Mouse (Mus musculus) cerebellum, adult 8-10 months (tissue): Measurements from ENCODE around the gene Clasp2.
"Not testable (repeated sequence)": the region's sequence is repeated elsewhere in the genome, so short reads cannot be mapped to it uniquely, and the experiment has no call there.

Source experiments
- DNase-seq: peaks from one replicate; pipeline ENCODE4 v3.0.0; 2022

Gene Clasp2

DNA sequence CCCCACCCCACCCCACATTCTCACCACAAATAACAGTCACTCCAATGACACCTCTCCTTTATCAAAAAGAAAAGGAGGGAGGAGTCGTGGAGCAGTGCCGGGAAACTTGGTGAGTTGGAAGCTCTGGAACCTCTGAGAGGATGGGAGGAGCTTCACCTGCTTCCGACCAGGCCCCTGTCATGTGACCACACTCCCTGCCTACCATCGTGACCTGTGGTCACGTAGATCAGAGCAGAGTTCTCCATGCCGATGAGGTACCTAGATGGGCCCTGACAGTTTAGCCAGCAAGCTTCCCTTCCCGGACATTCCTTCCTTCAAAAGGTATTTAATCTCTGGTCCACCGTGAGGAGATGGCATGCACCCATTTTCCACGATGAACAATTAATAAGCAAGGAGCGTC, 17.2 kb downstream of the Clasp2 start:
- DNase-seq, result no peak

- DNase-seq, result no peak
Measured at GRCm38 (mm10) chr9:113759684-113760083, 18.4 kb downstream of the Clasp2 start.

GRCm38 (mm10) chr9:113762389-113762788, 21.1 kb downstream of the Clasp2 start:
- DNase-seq, result no peak

DNA sequence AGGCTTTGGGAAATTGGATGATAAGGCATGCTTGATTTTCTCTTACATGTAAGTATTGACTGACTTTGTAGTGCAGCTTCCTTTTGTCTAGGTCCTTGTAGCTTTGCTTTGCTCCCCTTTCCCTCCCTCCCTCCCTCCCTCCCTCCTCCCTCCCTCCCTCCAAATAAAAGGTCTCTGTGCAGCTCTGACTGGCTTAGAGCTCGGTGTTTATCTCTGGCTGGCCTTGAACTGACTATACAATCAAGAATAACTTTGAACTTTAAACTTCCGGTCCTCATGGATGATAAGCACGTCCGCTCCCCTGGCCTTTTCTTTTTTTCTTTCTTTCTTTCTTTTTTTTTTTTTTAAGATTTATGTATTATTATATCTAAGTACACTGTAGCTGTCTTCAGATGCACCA, 21.9 kb downstream of the Clasp2 start:
- no peak for DNase-seq

DNA sequence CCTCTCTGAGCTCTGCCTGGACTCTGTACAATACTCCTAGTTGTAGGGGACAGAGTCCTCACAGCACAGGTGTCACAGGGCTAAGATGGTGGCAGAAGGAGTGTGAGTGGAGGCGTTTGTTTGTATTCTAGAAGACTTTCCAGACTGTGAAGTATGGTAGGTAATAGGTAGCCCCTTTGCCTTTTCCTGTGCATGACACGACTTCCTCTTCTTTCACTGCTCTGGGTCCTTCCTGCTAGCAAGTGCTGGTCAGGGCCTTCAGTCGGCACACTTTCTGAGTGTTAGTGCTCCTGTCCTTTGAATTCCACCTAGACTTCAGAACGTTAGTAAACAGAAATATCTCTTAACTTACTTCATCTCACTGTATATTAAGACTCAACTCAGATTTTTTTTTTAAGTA, 29.4 kb downstream of the Clasp2 start:
- DNase-seq, result no peak

DNA sequence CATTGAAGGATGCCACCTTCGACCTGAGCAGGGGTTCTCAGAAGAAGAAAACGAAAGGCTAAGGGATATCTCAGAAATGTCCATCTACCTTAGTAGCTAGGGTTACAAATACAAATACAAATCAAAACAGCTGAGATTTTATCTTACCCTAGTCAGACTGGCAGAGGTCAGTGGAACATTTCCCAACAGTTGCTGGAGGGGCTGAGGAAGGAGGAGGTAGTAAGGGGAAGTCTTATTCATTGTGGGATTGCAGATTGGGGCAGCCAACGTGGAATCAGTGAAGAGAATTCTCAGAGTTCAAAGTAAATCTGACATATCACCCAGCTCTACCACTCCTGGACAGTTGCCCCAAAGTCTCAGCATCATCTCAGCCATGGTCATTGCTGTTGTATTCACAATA, 39.6 kb downstream of the Clasp2 start:
- no peak for DNase-seq

DNA sequence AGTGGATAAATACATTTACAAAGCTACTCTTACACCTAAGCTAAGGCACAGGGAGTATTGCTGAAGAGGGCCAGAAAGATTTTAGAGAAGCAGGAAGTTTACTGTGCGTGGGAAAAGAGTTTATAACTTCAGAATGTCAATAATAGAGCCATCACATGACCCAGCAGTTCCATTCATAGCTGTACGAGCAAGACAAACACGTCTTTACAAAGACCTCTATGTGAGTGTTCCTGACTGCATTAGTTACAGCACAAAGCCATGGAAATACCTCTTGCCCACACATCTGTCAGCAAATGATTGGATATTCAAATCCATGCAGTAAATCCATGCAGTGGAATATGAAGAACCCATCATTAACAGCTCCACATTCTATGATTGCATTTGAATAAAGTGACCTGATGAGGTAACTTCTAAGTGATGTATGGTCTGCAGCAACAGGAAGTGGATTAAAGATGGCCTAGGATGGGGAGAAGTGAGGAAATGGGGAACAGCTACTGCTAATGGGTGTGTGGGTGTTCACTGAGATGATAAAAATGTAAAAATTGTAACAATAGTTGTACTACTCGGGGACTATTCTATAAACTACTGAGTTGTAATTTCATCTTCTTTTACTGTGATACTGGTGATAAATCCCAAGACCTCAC, 41.2 kb downstream of the Clasp2 start:
- no peak for DNase-seq

GRCm38 (mm10) chr9:113783674-113784073, 42.4 kb downstream of the Clasp2 start:
- DNase-seq, result no peak

DNA sequence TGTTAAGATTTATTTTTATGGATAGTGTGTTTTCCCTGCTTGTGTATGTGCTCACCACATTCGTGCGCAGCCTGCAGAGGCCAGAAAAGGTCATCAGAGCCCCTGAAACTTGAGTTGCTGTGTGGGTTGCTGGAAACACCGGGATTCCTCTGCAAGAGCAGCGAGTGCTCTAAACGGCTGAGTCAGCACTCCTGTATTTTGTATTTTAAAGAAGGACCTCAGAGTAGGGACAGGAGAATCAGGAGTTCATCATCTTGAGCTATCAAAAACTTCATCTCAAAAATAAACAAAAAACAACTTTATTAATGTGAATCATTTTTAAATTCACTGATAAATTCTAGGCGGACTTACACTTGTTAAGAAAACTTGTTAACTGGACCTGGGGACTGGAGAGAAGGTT, 48.0 kb downstream of the Clasp2 start:
- DNase-seq, result not testable (repeated sequence)

DNA sequence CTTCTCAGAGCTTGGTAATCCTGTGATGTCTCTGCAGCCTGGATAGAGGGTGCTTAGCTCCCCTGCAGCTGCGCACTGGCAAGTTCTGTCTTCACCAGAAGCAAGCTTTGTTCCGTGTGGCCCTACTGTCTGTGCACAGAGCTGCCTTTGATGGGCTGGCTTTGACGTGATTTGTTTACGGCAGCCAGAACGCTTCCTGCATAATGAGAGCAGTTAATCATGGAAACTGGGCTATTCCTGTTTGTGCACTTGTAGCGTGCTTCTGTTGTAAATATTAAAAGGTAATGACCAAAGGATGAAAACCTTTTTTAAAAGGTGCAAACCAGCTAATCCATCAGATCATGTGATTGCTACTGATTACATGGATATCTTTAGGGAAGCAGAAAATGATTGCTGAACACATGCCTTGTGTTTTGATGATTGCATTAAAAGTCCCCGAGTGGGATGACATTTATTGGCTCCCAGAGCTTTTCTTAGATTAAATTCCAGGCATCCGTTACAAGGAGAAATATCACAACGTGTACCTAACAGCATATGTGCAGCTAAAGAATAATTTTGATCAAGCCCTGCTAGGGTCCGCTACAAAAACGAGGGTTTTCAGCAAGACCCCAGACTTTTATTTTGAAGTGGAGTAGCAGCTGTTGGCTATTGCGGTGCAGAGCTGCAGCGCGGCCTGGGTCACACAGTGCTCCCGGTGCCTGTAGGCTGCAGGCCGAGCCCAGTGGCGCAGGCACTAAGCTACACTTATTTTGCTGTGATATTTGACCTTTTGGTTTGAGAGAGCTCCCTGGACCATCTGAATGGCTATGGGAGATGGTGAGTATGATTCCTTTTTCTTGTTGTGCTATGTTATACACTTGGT, 51.6 kb downstream of the Clasp2 start:
- DNase-seq, result peak; percentile 80

- DNase-seq, result peak; percentile 43
Measured at GRCm38 (mm10) chr9:113793513-113793905, 52.2 kb downstream of the Clasp2 start.

- DNase-seq, result no peak
Measured at GRCm38 (mm10) chr9:113793966-113794365, 52.7 kb downstream of the Clasp2 start.

GRCm38 (mm10) chr9:113797206-113797605, 55.9 kb downstream of the Clasp2 start:
- no peak for DNase-seq

DNA sequence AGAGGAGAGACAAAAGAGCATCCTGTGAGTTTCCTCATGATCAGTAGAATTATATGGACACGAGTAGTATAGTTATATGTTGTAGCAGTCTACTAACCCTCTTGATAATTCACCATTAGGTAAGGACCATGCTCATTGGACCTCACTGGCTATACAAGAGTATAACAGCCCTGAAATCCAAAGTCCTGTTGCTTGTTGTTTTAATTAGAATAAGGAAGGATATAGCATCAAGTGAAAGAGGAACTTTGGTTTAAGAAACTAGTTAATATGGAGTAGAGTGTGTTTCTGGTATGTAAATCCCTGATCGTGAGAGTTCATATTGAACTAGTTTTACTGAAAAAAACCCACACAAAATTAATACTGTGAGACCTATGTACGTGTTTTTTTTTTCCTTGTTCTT, 59.4 kb downstream of the Clasp2 start:
- no peak for DNase-seq

GRCm38 (mm10) chr9:113802734-113803133, 61.5 kb downstream of the Clasp2 start:
- DNase-seq, result no peak

- DNase-seq, result no peak
Measured at GRCm38 (mm10) chr9:113803751-113804150, 62.5 kb downstream of the Clasp2 start.

DNA sequence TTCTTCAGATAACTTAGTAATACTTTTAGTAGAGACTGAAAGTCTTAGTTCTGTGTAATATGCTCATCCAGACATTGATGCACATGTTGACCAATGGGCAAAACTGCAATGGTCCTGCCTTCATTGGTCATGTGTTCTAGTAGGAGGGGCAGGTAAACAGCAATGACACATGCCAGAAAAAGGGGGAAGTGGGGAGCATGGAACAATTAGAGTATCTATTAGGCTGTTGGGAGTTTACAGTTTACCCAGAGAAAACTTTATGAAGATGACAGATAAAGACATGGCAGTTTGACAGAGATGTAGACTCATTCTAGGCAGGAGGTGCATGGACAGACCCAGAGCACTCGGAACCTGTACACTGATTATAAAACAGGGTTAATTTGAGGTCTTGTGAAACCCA, 64.1 kb downstream of the Clasp2 start:
- no peak for DNase-seq

GRCm38 (mm10) chr9:113811327-113811726, 70.1 kb downstream of the Clasp2 start:
- no peak for DNase-seq

GRCm38 (mm10) chr9:113811957-113812670, 70.8 kb downstream of the Clasp2 start:
- peak; percentile 55 for DNase-seq

DNA sequence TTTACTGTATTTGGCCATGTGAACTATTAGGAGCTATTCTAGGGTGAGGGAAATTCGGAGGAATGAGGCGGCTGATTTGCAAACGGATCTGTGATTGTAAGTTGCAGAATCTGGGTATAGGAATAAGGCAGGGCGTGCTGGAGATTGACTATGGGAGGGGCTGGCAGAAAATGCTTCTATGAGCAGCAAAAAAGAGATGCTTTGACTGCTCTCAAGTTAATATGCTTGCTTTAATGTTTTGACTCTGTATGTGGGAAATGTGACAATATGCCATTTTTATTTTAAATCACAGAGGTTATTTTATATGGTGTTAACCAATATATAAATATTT, 71.4 kb downstream of the Clasp2 start:
- DNase-seq, result no peak

GRCm38 (mm10) chr9:113813086-113813485, 71.8 kb downstream of the Clasp2 start:
- DNase-seq, result no peak

GRCm38 (mm10) chr9:113815836-113816235, 74.6 kb downstream of the Clasp2 start:
- no peak for DNase-seq

GRCm38 (mm10) chr9:113822150-113822549, 80.9 kb downstream of the Clasp2 start:
- no peak for DNase-seq

DNA sequence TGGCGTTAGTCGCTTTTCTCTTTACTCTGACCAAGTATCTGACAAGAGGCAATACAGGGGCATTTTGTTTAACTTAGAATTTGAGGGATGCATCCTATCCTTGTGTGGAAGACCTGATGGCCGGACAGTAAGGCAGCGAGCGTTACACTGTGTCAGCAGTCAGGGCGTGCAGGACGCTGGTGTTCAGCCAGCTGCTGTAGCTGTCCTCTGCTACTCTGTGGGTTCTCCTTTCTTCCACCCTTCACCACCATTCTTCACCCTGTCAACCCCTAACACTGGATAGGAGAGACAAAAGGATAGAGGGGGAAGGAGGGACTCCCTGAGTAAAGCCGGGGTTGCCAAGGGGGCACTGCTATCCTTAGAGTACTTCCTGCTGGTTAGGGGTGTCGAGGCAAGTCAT, 87.4 kb downstream of the Clasp2 start:
- DNase-seq, result no peak
